Mouse (Mus musculus) limb, embryonic 14.5 days (tissue): ENCODE data around the gene Acad12. TPM values are rescaled to one million over a fixed set of nuclear protein-coding genes. Genes with fewer than 3 reads are reported as not detected.
"Not testable (repeated sequence)": the region's sequence is repeated elsewhere in the genome, so short reads cannot be mapped to it uniquely, and the experiment has no call there.

ENCODE experiments used
- ATAC-seq: fragments of 200-750 bp; cut with Nextera tagmentation; 2 replicates; pipeline ENCODE4 v1.8.0; 2017; ENCODE audit warnings: low read depth, moderate number of reproducible peaks, moderate TSS enrichment; ENCODE audit not compliant: low FRiP score
- DNase-seq: peaks from one replicate; pipeline ENCODE4 v3.0.0-alpha.2; 2015; ENCODE audit warnings: low spot score
- H3K27ac ChIP-seq: fragments of 300-500 bp; sonication (generic); replicated peaks from 2 replicates; pipeline ENCODE4 v1.5.1; 2014; ENCODE audit warnings: low read depth, mild to moderate bottlenecking, low read length, moderate library complexity, mixed read lengths
- H3K27me3 ChIP-seq: fragments of 300-500 bp; sonication (generic); 2 replicates; pipeline ENCODE4 v1.6.1; 2014; ENCODE audit warnings: low read length, mixed read lengths; ENCODE audit not compliant: control insufficient read depth, insufficient read depth
- H3K36me3 ChIP-seq: fragments of 300-500 bp; sonication (generic); 2 replicates; pipeline ENCODE4 v1.6.1; 2014; ENCODE audit warnings: mild to moderate bottlenecking, low read length, moderate library complexity, mixed read lengths; ENCODE audit not compliant: control insufficient read depth, insufficient read depth
- H3K4me1 ChIP-seq: fragments of 300-500 bp; sonication (generic); 2 replicates; pipeline ENCODE4 v1.6.1; 2014; ENCODE audit warnings: antibody characterized with exemption, low read length, mixed read lengths; ENCODE audit not compliant: control insufficient read depth, insufficient read depth
- H3K4me2 ChIP-seq: fragments of 300-500 bp; sonication (generic); replicated peaks from 2 replicates; pipeline ENCODE4 v1.6.1; 2014; ENCODE audit warnings: low read depth, mild to moderate bottlenecking, low read length, moderate library complexity; ENCODE audit not compliant: severe bottlenecking
- H3K4me3 ChIP-seq: fragments of 300-500 bp; sonication (generic); replicated peaks from 2 replicates; pipeline ENCODE4 v1.5.1; 2014; ENCODE audit warnings: low read length
- H3K9ac ChIP-seq: fragments of 300-500 bp; sonication (generic); 2 replicates; pipeline ENCODE4 v1.6.1; 2014; ENCODE audit warnings: mild to moderate bottlenecking, low read depth, low read length, moderate library complexity; ENCODE audit not compliant: severe bottlenecking
- H3K9me3 ChIP-seq: fragments of 300-500 bp; sonication (generic); 2 replicates; pipeline ENCODE4 v1.6.1; 2016; ENCODE audit warnings: low read length; ENCODE audit not compliant: control insufficient read depth
- POLR2A ChIP-seq: fragments of 200-500 bp; IDR thresholded peaks from 2 replicates; pipeline ENCODE4 v1.8.0; 2012; ENCODE audit warnings: inconsistent platforms, mild to moderate bottlenecking, moderate library complexity, borderline replicate concordance; ENCODE audit not compliant: insufficient read depth, insufficient read length; ENCODE audit errors: extremely low read depth
- WGBS: fragments of 180-500 bp; shearing (Covaris S2); extraction: QIAGEN DNeasy Blood & Tissue Kit; methylation state at CpG from one replicate; pipeline ENCODE4 v1.1.7; 2014; 5-methylcytosine and 5-hydroxymethylcytosine counted together
- polyA plus RNA-seq, 2 experiments: library from polyadenylated mRNA; depleted of rRNA in 1 of 2; stranded (reverse) in 1 of 2; unstranded in 1 of 2; fragments of >200 nt; fragmentation: Nextera tagmentation in 1 of 2; extraction: Ambion mirVana in 1 of 2; gene quantifications; 2 replicates each; pipeline versions ENCODE4 v1.2.1 to v1.2.3; 2012 to 2014

The Acad12 gene
- polyA plus RNA-seq, 2 experiments: 1.6 to 2.0 TPM

- WGBS: 0% methylated on average over 2 of the region's 2 CpGs
- Histone ChIP-seq H3K27ac (no peak overlapping the region), H3K27me3 (no peaks in the 10 kb centered on the region), H3K4me1 (0 out of 2 replicates have a peak, but pooled peaks cover 4% of the 10 kb centered on the region), H3K4me3 (no peak overlapping the region), H3K9me3 (no peaks in the 10 kb centered on the region), H3K36me3 (no peaks in the 10 kb centered on the region), H3K4me2 (no peak overlapping the region), H3K9ac (no peak overlapping the region)
- no peak for TF ChIP-seq POLR2A
- DNase-seq (peak; percentile 73), ATAC-seq (no peak)
These were observed 12.6 kb downstream of the Acad12 start for GRCm38 (mm10) chr5:121606151-121606550.

- ATAC-seq, H3K27me3 ChIP-seq, H3K27ac ChIP-seq, H3K4me1 ChIP-seq, H3K9me3 ChIP-seq, DNase-seq, H3K4me2 ChIP-seq, H3K36me3 ChIP-seq, H3K9ac ChIP-seq, H3K4me3 ChIP-seq: not testable (repeated sequence)
- 69% methylated on average over 1 of the region's 1 CpGs for WGBS
These were observed 14.9 kb downstream of the Acad12 start for GRCm38 (mm10) chr5:121603815-121604214.

GRCm38 (mm10) chr5:121601547-121602299 is 17.0 kb downstream of the Acad12 start:
- Histone ChIP-seq H3K4me2 (no peak overlapping the region; the same call in 1 of the 2 replicates), H3K27me3 (no peaks in the 10 kb centered on the region), H3K9ac (no peak overlapping the region), H3K27ac (no peak overlapping the region), H3K9me3 (no peaks in the 10 kb centered on the region), H3K4me3 (no peak overlapping the region), H3K36me3 (no peaks in the 10 kb centered on the region), H3K4me1 (0 out of 2 replicates have a peak, but pooled peaks cover 4% of the 10 kb centered on the region)
- peak; percentile 74 for ATAC-seq
- DNase-seq: peak; percentile 89
- WGBS: 33% methylated on average over 9 of the region's 9 CpGs
- TF ChIP-seq POLR2A: no peak

GRCm38 (mm10) chr5:121598871-121599610 is 19.7 kb downstream of the Acad12 start:
- Histone ChIP-seq H3K36me3 (no peaks in the 10 kb centered on the region), H3K4me1 (peaks cover 5% of the 10 kb centered on the region; the same call in 1 of the 2 replicates), H3K4me3 (no peak overlapping the region), H3K9ac (no peak overlapping the region; the same call in 1 of the 2 replicates), H3K27ac (no peak overlapping the region), H3K4me2 (no peak overlapping the region), H3K9me3 (no peaks in the 10 kb centered on the region), H3K27me3 (no peaks in the 10 kb centered on the region)
- ATAC-seq (peak; percentile 23; the same call in 1 of the 2 replicates), DNase-seq (no peak)
- TF ChIP-seq POLR2A: no peak
- WGBS: 66% methylated on average over 13 of the region's 13 CpGs

- no peak overlapping the region for H3K4me3 ChIP-seq
- 70% methylated on average over 7 of the region's 7 CpGs for WGBS
- no peak for ATAC-seq
- peaks cover 7% of the 10 kb centered on the region; the same call in 1 of the 2 replicates for H3K4me1 ChIP-seq
- TF ChIP-seq POLR2A: no peak
- no peaks in the 10 kb centered on the region for H3K27me3 ChIP-seq
- no peak overlapping the region for H3K4me2 ChIP-seq
- H3K27ac ChIP-seq: no peak overlapping the region
- H3K36me3 ChIP-seq: no peaks in the 10 kb centered on the region
- H3K9me3 ChIP-seq: no peaks in the 10 kb centered on the region
- no peak overlapping the region for H3K9ac ChIP-seq
- no peak for DNase-seq
These were observed 20.7 kb downstream of the Acad12 start for GRCm38 (mm10) chr5:121597991-121598537.
